Mouse (Mus musculus): ENCODE results near the gene Itgb8. TPM values are rescaled to one million over a fixed set of nuclear protein-coding genes. Genes with fewer than 3 reads are reported as not detected.

Itgb8 gene
- 2.0 and 2.6 TPM in 2 replicates for polyA plus RNA-seq (2015; fragmentation: Nextera tagmentation; extraction: Ambion mirVana)

- H3K36me3 ChIP-seq (ENCODE audit: control insufficient read depth, insufficient read depth), result no peaks in the 10 kb centered on the region
- no peaks in the 10 kb centered on the region for H3K9me3 ChIP-seq (replicated peaks; ENCODE audit: control insufficient read depth, low read length)
- no peaks in the 10 kb centered on the region for H3K4me1 ChIP-seq (ENCODE audit: control insufficient read depth, insufficient read depth, low read length)
- 2% methylated on average over 29 of the region's 29 CpGs for WGBS
- peak within 1 kb of the TSS; percentile 87 for H3K27ac ChIP-seq (ENCODE audit: low read length)
- H3K4me2 ChIP-seq (ENCODE audit: low read depth, low read length), result peak within 1 kb of the TSS; percentile 99
- H3K9ac ChIP-seq (ENCODE audit: low read length), result peak within 1 kb of the TSS; percentile 81
- peak within 1 kb of the TSS; percentile 75 for H3K4me3 ChIP-seq (ENCODE audit: low read length)
- H3K27me3 ChIP-seq (ENCODE audit: control insufficient read depth, insufficient read depth, low read length), result 0 out of 2 replicates have a peak, but pooled peaks cover 4% of the 10 kb centered on the region
- peak; percentile 94 for ATAC-seq (replicated peaks; ENCODE audit: extremely low read depth, insufficient read depth, low FRiP score)
These were observed at the start of gene Itgb8 for GRCm38 (mm10) chr12:119238696-119239415. Gene Itgb8, minus strand, starts transcription at chr12:119238802.

GRCm38 (mm10) chr12:119276282-119276681 lies 37.7 kb upstream of the Itgb8 start:
- WGBS, result 83% methylated on average over 1 of the region's 1 CpGs
- Histone ChIP-seq H3K4me1 (ENCODE audit: control insufficient read depth, insufficient read depth, low read length) (no peaks in the 10 kb centered on the region), H3K9ac (ENCODE audit: low read length) (no peak overlapping the region), H3K4me3 (ENCODE audit: low read length) (no peak overlapping the region), H3K27me3 (ENCODE audit: control insufficient read depth, insufficient read depth, low read length) (no peaks in the 10 kb centered on the region), H3K36me3 (ENCODE audit: control insufficient read depth, insufficient read depth) (no peaks in the 10 kb centered on the region), H3K27ac (ENCODE audit: low read length) (no peak overlapping the region), H3K9me3 (replicated peaks; ENCODE audit: control insufficient read depth, low read length) (no peaks in the 10 kb centered on the region), H3K4me2 (ENCODE audit: low read depth, low read length) (no peak overlapping the region)
- ATAC-seq (replicated peaks; ENCODE audit: extremely low read depth, insufficient read depth, low FRiP score), result no peak

- Histone ChIP-seq H3K4me2 (ENCODE audit: low read depth, low read length) (no peak overlapping the region), H3K36me3 (ENCODE audit: control insufficient read depth, insufficient read depth) (no peaks in the 10 kb centered on the region), H3K9ac (ENCODE audit: low read length) (no peak overlapping the region), H3K4me1 (ENCODE audit: control insufficient read depth, insufficient read depth, low read length) (no peaks in the 10 kb centered on the region), H3K27ac (ENCODE audit: low read length) (no peak overlapping the region), H3K27me3 (ENCODE audit: control insufficient read depth, insufficient read depth, low read length) (no peaks in the 10 kb centered on the region), H3K9me3 (replicated peaks; ENCODE audit: control insufficient read depth, low read length) (no peaks in the 10 kb centered on the region), H3K4me3 (ENCODE audit: low read length) (no peak overlapping the region)
- ATAC-seq (replicated peaks; ENCODE audit: extremely low read depth, insufficient read depth, low FRiP score), result no peak
- WGBS, result 34% methylated on average over 1 of the region's 1 CpGs
These were observed 35.0 kb upstream of the Itgb8 start for GRCm38 (mm10) chr12:119273605-119274004.

GRCm38 (mm10) chr12:119271964-119272363 lies 33.4 kb upstream of the Itgb8 start:
- 77% methylated on average over 1 of the region's 1 CpGs for WGBS

GRCm38 (mm10) chr12:119270036-119270435 lies 31.4 kb upstream of the Itgb8 start:
- H3K4me2 ChIP-seq (ENCODE audit: low read depth, low read length), result no peak overlapping the region
- no peak overlapping the region for H3K27ac ChIP-seq (ENCODE audit: low read length)
- no peaks in the 10 kb centered on the region for H3K9me3 ChIP-seq (replicated peaks; ENCODE audit: control insufficient read depth, low read length)
- WGBS, result 63% methylated on average over 2 of the region's 2 CpGs
- no peak for ATAC-seq (replicated peaks; ENCODE audit: extremely low read depth, insufficient read depth, low FRiP score)
- H3K4me1 ChIP-seq (ENCODE audit: control insufficient read depth, insufficient read depth, low read length), result no peaks in the 10 kb centered on the region
- no peak overlapping the region for H3K9ac ChIP-seq (ENCODE audit: low read length)
- no peaks in the 10 kb centered on the region for H3K36me3 ChIP-seq (ENCODE audit: control insufficient read depth, insufficient read depth)
- no peak overlapping the region for H3K4me3 ChIP-seq (ENCODE audit: low read length)
- no peaks in the 10 kb centered on the region for H3K27me3 ChIP-seq (ENCODE audit: control insufficient read depth, insufficient read depth, low read length)

More at GRCm38 (mm10) chr12:119271964-119272363, 33.4 kb upstream of the Itgb8 start:
- no peaks in the 10 kb centered on the region for H3K4me1 ChIP-seq (ENCODE audit: control insufficient read depth, insufficient read depth, low read length)
- no peaks in the 10 kb centered on the region for H3K36me3 ChIP-seq (ENCODE audit: control insufficient read depth, insufficient read depth)
- H3K27me3 ChIP-seq (ENCODE audit: control insufficient read depth, insufficient read depth, low read length), result no peaks in the 10 kb centered on the region
- no peak overlapping the region for H3K9ac ChIP-seq (ENCODE audit: low read length)
- no peak for ATAC-seq (replicated peaks; ENCODE audit: extremely low read depth, insufficient read depth, low FRiP score)
- no peak overlapping the region for H3K4me3 ChIP-seq (ENCODE audit: low read length)
- H3K9me3 ChIP-seq (replicated peaks; ENCODE audit: control insufficient read depth, low read length), result no peaks in the 10 kb centered on the region
- no peak overlapping the region for H3K27ac ChIP-seq (ENCODE audit: low read length)
- no peak overlapping the region for H3K4me2 ChIP-seq (ENCODE audit: low read depth, low read length)

- Histone ChIP-seq H3K27ac (ENCODE audit: low read length) (no peak overlapping the region), H3K36me3 (ENCODE audit: control insufficient read depth, insufficient read depth) (no peaks in the 10 kb centered on the region), H3K9ac (ENCODE audit: low read length) (no peak overlapping the region), H3K9me3 (replicated peaks; ENCODE audit: control insufficient read depth, low read length) (no peaks in the 10 kb centered on the region), H3K4me3 (ENCODE audit: low read length) (no peak overlapping the region), H3K4me2 (ENCODE audit: low read depth, low read length) (no peak overlapping the region), H3K4me1 (ENCODE audit: control insufficient read depth, insufficient read depth, low read length) (no peaks in the 10 kb centered on the region), H3K27me3 (ENCODE audit: control insufficient read depth, insufficient read depth, low read length) (no peaks in the 10 kb centered on the region)
- 69% methylated on average over 1 of the region's 1 CpGs for WGBS
- no peak for ATAC-seq (replicated peaks; ENCODE audit: extremely low read depth, insufficient read depth, low FRiP score)
These were observed 30.1 kb upstream of the Itgb8 start for GRCm38 (mm10) chr12:119268723-119269122.

GRCm38 (mm10) chr12:119264506-119264905 lies 25.9 kb upstream of the Itgb8 start:
- no peak for ATAC-seq (replicated peaks; ENCODE audit: extremely low read depth, insufficient read depth, low FRiP score)
- H3K9ac ChIP-seq (ENCODE audit: low read length), result no peak overlapping the region
- no peak overlapping the region for H3K4me2 ChIP-seq (ENCODE audit: low read depth, low read length)
- H3K4me3 ChIP-seq (ENCODE audit: low read length), result no peak overlapping the region
- H3K4me1 ChIP-seq (ENCODE audit: control insufficient read depth, insufficient read depth, low read length), result no peaks in the 10 kb centered on the region
- no peaks in the 10 kb centered on the region for H3K9me3 ChIP-seq (replicated peaks; ENCODE audit: control insufficient read depth, low read length)
- H3K27ac ChIP-seq (ENCODE audit: low read length), result no peak overlapping the region
- WGBS, result 81% methylated on average over 3 of the region's 3 CpGs
- no peaks in the 10 kb centered on the region for H3K27me3 ChIP-seq (ENCODE audit: control insufficient read depth, insufficient read depth, low read length)
- H3K36me3 ChIP-seq (ENCODE audit: control insufficient read depth, insufficient read depth), result no peaks in the 10 kb centered on the region

- ATAC-seq (replicated peaks; ENCODE audit: extremely low read depth, insufficient read depth, low FRiP score), result no peak
- H3K27me3 ChIP-seq (ENCODE audit: control insufficient read depth, insufficient read depth, low read length), result no peaks in the 10 kb centered on the region
- H3K36me3 ChIP-seq (ENCODE audit: control insufficient read depth, insufficient read depth), result no peaks in the 10 kb centered on the region
- no peak overlapping the region for H3K4me3 ChIP-seq (ENCODE audit: low read length)
- 14% methylated on average over 1 of the region's 1 CpGs for WGBS
- H3K4me2 ChIP-seq (ENCODE audit: low read depth, low read length), result no peak overlapping the region
- no peak overlapping the region for H3K27ac ChIP-seq (ENCODE audit: low read length)
- no peak overlapping the region for H3K9ac ChIP-seq (ENCODE audit: low read length)
- no peaks in the 10 kb centered on the region for H3K9me3 ChIP-seq (replicated peaks; ENCODE audit: control insufficient read depth, low read length)
- no peaks in the 10 kb centered on the region for H3K4me1 ChIP-seq (ENCODE audit: control insufficient read depth, insufficient read depth, low read length)
These were observed 10.0 kb upstream of the Itgb8 start for GRCm38 (mm10) chr12:119248581-119248980.

GRCm38 (mm10) chr12:119241071-119241470 lies 2.5 kb upstream of the Itgb8 start:
- Histone ChIP-seq H3K4me1 (ENCODE audit: control insufficient read depth, insufficient read depth, low read length) (no peaks in the 10 kb centered on the region), H3K36me3 (ENCODE audit: control insufficient read depth, insufficient read depth) (no peaks in the 10 kb centered on the region), H3K4me3 (ENCODE audit: low read length) (no peak overlapping the region), H3K9ac (ENCODE audit: low read length) (no peak overlapping the region), H3K9me3 (replicated peaks; ENCODE audit: control insufficient read depth, low read length) (no peaks in the 10 kb centered on the region), H3K27me3 (ENCODE audit: control insufficient read depth, insufficient read depth, low read length) (0 out of 2 replicates have a peak, but pooled peaks cover 4% of the 10 kb centered on the region), H3K27ac (ENCODE audit: low read length) (no peak overlapping the region), H3K4me2 (ENCODE audit: low read depth, low read length) (no peak overlapping the region)
- 62% methylated on average over 1 of the region's 1 CpGs for WGBS
- ATAC-seq (replicated peaks; ENCODE audit: extremely low read depth, insufficient read depth, low FRiP score), result no peak
